Mouse (Mus musculus) neutrophil, adult 65 days (primary cell): ENCODE data around the gene 1700029I15Rik. TPM values are rescaled to one million over a fixed set of nuclear protein-coding genes. Genes with fewer than 3 reads are reported as not detected.

ENCODE experiments used
- total RNA-seq: library from RNA; stranded (reverse); gene quantifications from 2 replicates; pipeline ENCODE4 v1.2.4, GENCODE M21; 2023

1700029I15Rik gene
- 3.6 and 4.2 TPM in 2 replicates for total RNA-seq

DNA sequence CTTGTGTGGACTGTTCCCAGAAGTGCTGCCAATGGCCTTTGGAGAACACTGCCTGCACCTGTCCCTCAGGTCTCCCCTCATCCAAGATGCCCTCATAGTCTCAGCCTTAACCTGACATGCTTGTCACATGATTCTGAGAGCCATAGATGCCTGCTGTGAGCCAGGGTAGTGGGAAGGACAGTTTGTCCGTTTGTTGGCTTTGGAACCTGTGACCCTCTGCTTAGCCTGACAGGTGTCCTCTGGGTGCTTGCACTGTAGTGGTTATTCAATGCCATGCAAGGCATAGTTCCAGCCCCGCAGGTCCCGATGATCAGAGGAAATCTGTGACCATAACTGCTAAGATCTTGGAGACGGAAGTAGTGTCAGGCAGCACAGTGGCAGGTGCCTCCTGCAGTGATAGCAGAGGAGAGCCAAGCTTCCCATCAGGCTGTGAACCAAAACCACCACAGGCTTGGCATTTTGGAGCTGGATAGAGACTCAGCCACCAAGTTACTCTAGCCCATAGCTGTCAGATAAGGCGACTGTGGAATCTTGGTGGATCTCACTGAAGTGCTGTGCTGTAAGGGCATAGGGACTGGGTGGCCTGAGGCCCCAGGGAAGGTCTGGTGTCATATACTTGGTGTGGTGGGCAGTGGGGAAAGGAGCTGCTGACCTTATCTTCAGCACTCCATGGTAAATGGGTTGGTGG is at the start of gene 1700029I15Rik:
Gene 1700029I15Rik (plus strand): TSS at position 638 of the 688 bp plus-strand sequence.

DNA sequence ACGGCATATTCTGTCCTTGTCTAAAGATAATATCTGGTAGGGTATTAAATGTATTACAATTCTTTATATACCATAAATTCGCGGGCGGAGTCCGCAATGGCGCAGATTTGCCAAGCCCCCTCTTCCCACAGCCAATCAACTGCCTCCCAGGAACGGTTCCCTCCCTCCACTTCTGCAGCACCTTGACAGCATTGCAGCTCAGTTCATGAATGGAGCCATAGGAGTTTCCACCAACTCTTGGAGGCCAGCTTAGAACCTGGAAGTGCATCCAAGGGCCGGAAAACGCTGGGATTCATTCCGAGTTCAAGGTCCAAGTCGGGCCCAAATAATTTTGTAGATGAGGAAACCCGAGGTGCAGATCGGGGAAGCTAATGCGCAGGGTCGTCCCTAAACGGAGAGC is 7.8 kb upstream of the 1700029I15Rik start, which contains the start of the genes Pex16 and Large2:
Gene Pex16 (plus strand): TSS at position 163 of the 400 bp plus-strand sequence.
Gene Large2 (minus strand): TSS at position 356 of the 400 bp plus-strand sequence.

GRCm38 (mm10) chr2:92401091-92401561 is 18.8 kb downstream of the 1700029I15Rik start, which contains the start of gene Mapk8ip1:
Mapk8ip1 (minus strand) TSS chr2:92401263.

DNA sequence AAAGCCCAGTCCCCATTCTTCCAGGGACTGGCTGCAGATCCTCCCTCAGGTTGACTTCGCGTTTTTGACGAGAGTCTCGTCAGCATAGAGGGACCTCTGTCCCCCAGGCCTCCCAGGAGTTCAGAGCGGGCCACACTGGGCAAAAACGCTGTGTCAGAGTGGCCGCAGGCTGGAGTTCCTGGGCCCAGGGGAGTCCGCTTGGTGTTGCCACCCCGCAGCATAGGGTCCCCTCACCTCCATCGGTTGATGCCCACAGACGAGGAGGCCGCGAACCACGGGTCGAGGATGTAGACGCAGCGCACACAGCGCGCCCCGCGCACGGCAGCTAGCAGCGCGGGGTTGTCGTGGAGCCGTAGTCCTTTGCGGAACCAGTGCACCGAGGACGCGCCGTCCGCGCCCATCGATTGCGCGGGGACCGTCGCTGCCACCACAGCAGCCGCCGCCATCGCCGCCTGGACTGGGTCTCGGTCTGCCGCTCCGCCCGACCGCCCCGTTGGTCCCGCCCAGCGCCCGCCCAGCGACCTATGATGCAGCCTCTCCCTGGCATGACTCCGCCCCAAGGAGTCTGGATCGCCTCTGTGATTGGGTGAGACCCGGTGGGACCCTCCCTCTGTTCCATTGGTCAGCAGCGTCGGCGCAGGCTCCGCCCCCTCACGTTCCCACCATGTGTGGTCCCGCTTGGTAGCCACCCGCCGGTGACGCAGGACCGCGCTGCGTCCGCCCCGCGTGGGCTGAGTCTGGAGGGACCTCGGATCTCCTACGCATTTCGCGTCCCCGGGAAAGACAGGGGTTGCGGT is 51.4 kb downstream of the 1700029I15Rik start, which contains the start of gene Cry2:
Gene Cry2 (minus strand): TSS at position 466 of the 797 bp plus-strand sequence.

Other genes with a start within 250 kb of the 1700029I15Rik start
- gene Pex16, start 7.9 kb upstream of the 1700029I15Rik start, total RNA-seq, result 25.5 and 34.9 TPM in 2 replicates
- gene Large2, start 7.7 kb upstream of the 1700029I15Rik start, total RNA-seq, result not detected in 2 replicates
- gene Mapk8ip1, start 18.7 kb downstream of the 1700029I15Rik start, total RNA-seq, result 0.11 and 0.38 TPM in 2 replicates
- gene Cry2, start 51.5 kb downstream of the 1700029I15Rik start, total RNA-seq, result 15.7 and 26.4 TPM in 2 replicates
- gene Slc35c1, start 78.0 kb downstream of the 1700029I15Rik start, total RNA-seq, result 28.4 and 28.7 TPM in 2 replicates
- 0.39 and 0.88 TPM in 2 replicates for gene Chst1, start 217.2 kb downstream of the 1700029I15Rik start, total RNA-seq